Mouse (Mus musculus) myocyte (in vitro differentiated cells): ENCODE measurements at regions not wholly inside any gene's neighbourhood (a gene's known extent, or its start where the extent isn't known, plus 50 kb on each side); places are given as distances from the start of the nearest gene placed in this dataset.

Experiments
- H3K27me3 ChIP-seq: one replicate; pipeline ENCODE4 v1.6.1; 2011; ENCODE audit not compliant: control insufficient read depth, insufficient read depth, insufficient read length
- H3K36me3 ChIP-seq: one replicate; pipeline ENCODE4 v1.6.1; 2011; ENCODE audit not compliant: control insufficient read depth, insufficient read depth
- H3K4me2 ChIP-seq: one replicate; pipeline ENCODE4 v1.6.1; 2011; ENCODE audit warnings: low read depth, control low read depth
- H3K4me3 ChIP-seq: one replicate; pipeline ENCODE4 v1.5.1; 2011; ENCODE audit warnings: mild to moderate bottlenecking, control low read depth, moderate library complexity
- H3K79me2 ChIP-seq: one replicate; pipeline ENCODE4 v1.6.1; 2011; ENCODE audit not compliant: control insufficient read depth, insufficient read depth
- H3ac ChIP-seq: one replicate; pipeline ENCODE4 v1.6.1; 2011; ENCODE audit not compliant: control insufficient read depth, insufficient read length
- CEBPB ChIP-seq: IDR thresholded peaks from 2 replicates; pipeline ENCODE4 v1.6.1; 2011; ENCODE audit warnings: mild to moderate bottlenecking, moderate library complexity; ENCODE audit not compliant: poor library complexity, insufficient read depth, severe bottlenecking
- E2F4 ChIP-seq: IDR thresholded peaks from one replicate; pipeline ENCODE4 v1.6.1; 2011; ENCODE audit warnings: mild to moderate bottlenecking, control low read depth, moderate library complexity; ENCODE audit not compliant: insufficient read depth
- MAX ChIP-seq: IDR thresholded peaks from one replicate; pipeline ENCODE4 v1.6.1; 2011; ENCODE audit warnings: low read depth, mild to moderate bottlenecking, control low read depth
- MYOD1 ChIP-seq, 3 experiments: IDR thresholded peaks; one replicate each; pipeline ENCODE4 v1.6.1; 2011; ENCODE audit warnings: control low read depth in 2 of 3, low read depth in 2 of 3, mild to moderate bottlenecking in 2 of 3, moderate library complexity in 1 of 3; ENCODE audit not compliant: insufficient read length in 2 of 3, control insufficient read depth in 1 of 3
- MYOG ChIP-seq, 3 experiments: IDR thresholded peaks; one replicate each; pipeline ENCODE4 v1.6.1; 2011; ENCODE audit warnings: control low read depth in 2 of 3, low read depth in 2 of 3, mild to moderate bottlenecking in 2 of 3; ENCODE audit not compliant: insufficient read length in 2 of 3, control insufficient read depth in 1 of 3, insufficient read depth in 1 of 3
- POLR2A ChIP-seq: IDR thresholded peaks from one replicate; pipeline ENCODE4 v1.6.1; 2011; ENCODE audit warnings: low read depth, mild to moderate bottlenecking, control low read depth, moderate library complexity; ENCODE audit not compliant: insufficient read length
- POLR2AphosphoS2 ChIP-seq: IDR thresholded peaks from one replicate; pipeline ENCODE4 v1.6.1; 2011; ENCODE audit warnings: low read depth, control low read depth; ENCODE audit not compliant: insufficient read length
- REST ChIP-seq: IDR thresholded peaks from one replicate; pipeline ENCODE4 v1.6.1; 2011; ENCODE audit warnings: mild to moderate bottlenecking, control low read depth, moderate library complexity; ENCODE audit not compliant: insufficient read depth, insufficient read length
- SRF ChIP-seq: IDR thresholded peaks from one replicate; pipeline ENCODE4 v1.6.1; 2011; ENCODE audit warnings: low read depth; ENCODE audit not compliant: control insufficient read depth, insufficient read length
- TCF12 ChIP-seq: IDR thresholded peaks from one replicate; pipeline ENCODE4 v1.6.1; 2011; ENCODE audit warnings: mild to moderate bottlenecking, control low read depth; ENCODE audit not compliant: poor library complexity, insufficient read depth, severe bottlenecking
- TCF3 ChIP-seq: IDR thresholded peaks from one replicate; pipeline ENCODE4 v1.6.1; 2011; ENCODE audit warnings: low read depth, control low read depth; ENCODE audit not compliant: insufficient read length
- USF1 ChIP-seq: IDR thresholded peaks from one replicate; pipeline ENCODE4 v1.6.1; 2011; ENCODE audit warnings: low read depth, mild to moderate bottlenecking, control low read depth, moderate library complexity

- Histone ChIP-seq H3K79me2 (no peaks in the 10 kb centered on the region), H3K27me3 (peaks cover 14% of the 10 kb centered on the region), H3K4me2 (no peak overlapping the region), H3K36me3 (no peaks in the 10 kb centered on the region), H3K4me3 (no peak overlapping the region), H3ac (no peak overlapping the region)
- TF ChIP-seq POLR2A (no peak), TCF3 (no peak), MYOG (IDR thresholded peaks at IDR 0.05; ENCODE audit: control insufficient read depth in 1 of 3, insufficient read depth in 1 of 3, insufficient read length in 2 of 3, low read depth in 2 of 3) (no peak), TCF12 (no peak), E2F4 (no peak), MAX (no peak), MYOD1 (IDR thresholded peaks at IDR 0.05; ENCODE audit: control insufficient read depth in 1 of 3, insufficient read length in 2 of 3, low read depth in 2 of 3) (no peak), SRF (no peak), REST (no peak), CEBPB (no peak), POLR2AphosphoS2 (no peak), USF1 (no peak)
Measured at GRCm38 (mm10) chr9:122609616-122610015, 137.5 kb upstream of the Topaz1 start.

GRCm38 (mm10) chr9:122610918-122611317 is 136.2 kb upstream of the Topaz1 start:
- H3ac ChIP-seq, result no peak overlapping the region
- H3K4me3 ChIP-seq, result no peak overlapping the region
- H3K4me2 ChIP-seq, result no peak overlapping the region
- no peaks in the 10 kb centered on the region for H3K79me2 ChIP-seq
- H3K27me3 ChIP-seq, result peaks cover 11% of the 10 kb centered on the region
- no peaks in the 10 kb centered on the region for H3K36me3 ChIP-seq
- no peak for TF ChIP-seq POLR2A
- no peak for TF ChIP-seq CEBPB
- TF ChIP-seq MYOD1 (IDR thresholded peaks at IDR 0.05; ENCODE audit: control insufficient read depth in 1 of 3, insufficient read length in 2 of 3, low read depth in 2 of 3), result no peak
- no peak for TF ChIP-seq MAX
- no peak for TF ChIP-seq MYOG (IDR thresholded peaks at IDR 0.05; ENCODE audit: control insufficient read depth in 1 of 3, insufficient read depth in 1 of 3, insufficient read length in 2 of 3, low read depth in 2 of 3)
- no peak for TF ChIP-seq TCF12
- no peak for TF ChIP-seq USF1
- TF ChIP-seq TCF3, result no peak
- TF ChIP-seq SRF, result no peak
- TF ChIP-seq POLR2AphosphoS2, result no peak

GRCm38 (mm10) chr9:122614579-122615252 is 132.4 kb upstream of the Topaz1 start:
- Histone ChIP-seq H3K4me2 (no peak overlapping the region), H3K36me3 (no peaks in the 10 kb centered on the region), H3ac (no peak overlapping the region), H3K79me2 (no peaks in the 10 kb centered on the region), H3K4me3 (no peak overlapping the region), H3K27me3 (peaks cover 16% of the 10 kb centered on the region)
- TF ChIP-seq TCF12, result no peak
- no peak for TF ChIP-seq MYOD1 (IDR thresholded peaks at IDR 0.05; ENCODE audit: control insufficient read depth in 1 of 3, insufficient read length in 2 of 3, low read depth in 2 of 3)
- TF ChIP-seq MYOG (IDR thresholded peaks at IDR 0.05; ENCODE audit: control insufficient read depth in 1 of 3, insufficient read depth in 1 of 3, insufficient read length in 2 of 3, low read depth in 2 of 3), result no peak
- no peak for TF ChIP-seq SRF
- TF ChIP-seq POLR2A, result no peak
- no peak for TF ChIP-seq REST
- no peak for TF ChIP-seq MAX
- TF ChIP-seq TCF3, result no peak
- TF ChIP-seq E2F4, result no peak
- TF ChIP-seq USF1, result no peak
- TF ChIP-seq CEBPB, result no peak
- TF ChIP-seq POLR2AphosphoS2, result no peak

GRCm38 (mm10) chr9:122615351-122615750 is 131.8 kb upstream of the Topaz1 start:
- H3K4me3 ChIP-seq, result no peak overlapping the region
- H3K36me3 ChIP-seq, result no peaks in the 10 kb centered on the region
- H3K4me2 ChIP-seq, result no peak overlapping the region
- H3K79me2 ChIP-seq, result no peaks in the 10 kb centered on the region
- TF ChIP-seq MYOG (IDR thresholded peaks at IDR 0.05; ENCODE audit: control insufficient read depth in 1 of 3, insufficient read depth in 1 of 3, insufficient read length in 2 of 3, low read depth in 2 of 3), result no peak
- TF ChIP-seq USF1, result no peak
- TF ChIP-seq POLR2AphosphoS2, result no peak
- no peak for TF ChIP-seq POLR2A
- TF ChIP-seq MAX, result no peak
- no peak for TF ChIP-seq E2F4
- TF ChIP-seq TCF3, result no peak
- no peak for TF ChIP-seq SRF
- H3ac ChIP-seq, result no peak overlapping the region
- H3K27me3 ChIP-seq, result peaks cover 16% of the 10 kb centered on the region

- Histone ChIP-seq H3K79me2 (no peaks in the 10 kb centered on the region), H3K27me3 (peaks cover 7% of the 10 kb centered on the region), H3K4me2 (no peak overlapping the region), H3K36me3 (no peaks in the 10 kb centered on the region), H3K4me3 (no peak overlapping the region), H3ac (no peak overlapping the region)
- TF ChIP-seq POLR2A, result no peak
- no peak for TF ChIP-seq SRF
- no peak for TF ChIP-seq USF1
- no peak for TF ChIP-seq REST
Measured at GRCm38 (mm10) chr9:122617793-122618192, 129.4 kb upstream of the Topaz1 start.
